Mouse (Mus musculus): ENCODE results near the gene Vps37c. TPM values are rescaled to one million over a fixed set of nuclear protein-coding genes. Genes with fewer than 3 reads are reported as not detected.

Vps37c gene
- polyA plus RNA-seq, 1 experiment from 2014 or later, result 36.1 TPM

- Histone ChIP-seq H3K4me1 (peaks cover 23% of the 10 kb centered on the region), H3K27me3 (ENCODE audit: poor library complexity, severe bottlenecking) (no peaks in the 10 kb centered on the region), H3K36me3 (replicated peaks) (peaks cover 69% of the 10 kb centered on the region), H3K9me3 (no peaks in the 10 kb centered on the region), H3K27ac (peak overlapping the region; percentile 78), H3K4me3 (no peak overlapping the region)
- peak; percentile 36 for DNase-seq (ENCODE audit: extremely low spot score, low spot score)
- WGBS, result 79% methylated on average over 9 of the region's 9 CpGs
These were observed 21.6 kb downstream of the Vps37c start for GRCm38 (mm10) chr19:10710088-10710511.

GRCm38 (mm10) chr19:10710751-10711150 lies 22.2 kb downstream of the Vps37c start:
- DNase-seq (ENCODE audit: extremely low spot score, low spot score), result no peak
- Histone ChIP-seq H3K4me3 (no peak overlapping the region), H3K4me1 (peaks cover 25% of the 10 kb centered on the region), H3K27ac (no peak overlapping the region), H3K27me3 (ENCODE audit: poor library complexity, severe bottlenecking) (no peaks in the 10 kb centered on the region), H3K36me3 (replicated peaks) (peaks cover 69% of the 10 kb centered on the region), H3K9me3 (no peaks in the 10 kb centered on the region)
- 93% methylated on average over 4 of the region's 4 CpGs for WGBS

DNA sequence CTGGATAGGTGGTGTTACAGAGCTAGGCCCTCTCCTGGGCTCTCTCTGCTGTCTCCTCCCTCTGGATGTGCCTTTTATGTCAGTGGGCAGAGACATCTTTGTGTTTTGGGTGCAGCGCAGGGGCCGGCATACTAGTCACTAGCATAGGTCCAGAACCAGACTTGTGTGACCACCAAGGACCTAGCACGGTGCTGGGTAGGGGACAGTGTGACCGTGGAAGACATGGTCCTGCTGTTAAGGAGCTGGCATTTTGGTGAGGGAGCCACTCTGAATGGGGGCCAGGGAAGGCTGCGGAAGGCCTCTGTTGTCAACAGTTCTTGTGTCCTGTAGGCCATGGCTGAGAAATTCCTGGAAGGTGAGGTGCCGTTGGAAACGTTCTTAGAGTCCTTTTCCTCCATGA lies 23.7 kb downstream of the Vps37c start:
- Histone ChIP-seq H3K4me1 (peaks cover 25% of the 10 kb centered on the region), H3K4me3 (no peak overlapping the region), H3K27me3 (ENCODE audit: poor library complexity, severe bottlenecking) (no peaks in the 10 kb centered on the region), H3K9me3 (no peaks in the 10 kb centered on the region), H3K36me3 (replicated peaks) (peaks cover 57% of the 10 kb centered on the region), H3K27ac (no peak overlapping the region)
- DNase-seq (ENCODE audit: extremely low spot score, low spot score), result no peak
- WGBS, result 96% methylated on average over 7 of the region's 7 CpGs

GRCm38 (mm10) chr19:10712646-10713045 lies 24.1 kb downstream of the Vps37c start:
- Histone ChIP-seq H3K27me3 (ENCODE audit: poor library complexity, severe bottlenecking) (no peaks in the 10 kb centered on the region), H3K4me3 (no peak overlapping the region), H3K4me1 (peaks cover 25% of the 10 kb centered on the region), H3K36me3 (replicated peaks) (peaks cover 53% of the 10 kb centered on the region), H3K27ac (no peak overlapping the region), H3K9me3 (no peaks in the 10 kb centered on the region)
- no peak for DNase-seq (ENCODE audit: extremely low spot score, low spot score)
- WGBS, result 98% methylated on average over 12 of the region's 12 CpGs

DNA sequence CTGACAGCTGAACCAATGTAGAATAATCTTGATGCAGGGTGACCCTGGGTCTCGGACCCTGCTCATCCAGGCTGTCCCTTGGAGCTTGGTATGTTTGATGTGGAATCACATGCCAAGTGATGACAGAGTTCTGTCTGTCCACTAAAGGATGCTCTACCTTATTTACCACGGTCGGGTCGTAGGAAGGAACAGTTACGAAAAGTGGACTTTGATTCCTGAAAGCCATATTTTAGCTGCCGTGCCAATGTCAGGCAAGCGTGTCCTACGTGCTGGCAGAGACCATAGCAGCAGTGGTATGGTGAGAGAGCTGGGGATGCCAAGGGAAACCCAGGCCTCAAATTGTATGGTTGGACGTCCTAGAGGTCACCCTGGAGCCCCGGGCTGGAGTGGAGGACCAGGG lies 25.0 kb downstream of the Vps37c start:
- Histone ChIP-seq H3K36me3 (replicated peaks) (peaks cover 45% of the 10 kb centered on the region), H3K27me3 (ENCODE audit: poor library complexity, severe bottlenecking) (no peaks in the 10 kb centered on the region), H3K27ac (no peak overlapping the region), H3K9me3 (no peaks in the 10 kb centered on the region), H3K4me3 (no peak overlapping the region), H3K4me1 (peaks cover 25% of the 10 kb centered on the region)
- 93% methylated on average over 10 of the region's 10 CpGs for WGBS
- DNase-seq (ENCODE audit: extremely low spot score, low spot score), result no peak

GRCm38 (mm10) chr19:10714168-10714567 lies 25.6 kb downstream of the Vps37c start:
- Histone ChIP-seq H3K4me1 (peaks cover 20% of the 10 kb centered on the region), H3K27me3 (ENCODE audit: poor library complexity, severe bottlenecking) (no peaks in the 10 kb centered on the region), H3K27ac (peak overlapping the region; percentile 71), H3K4me3 (no peak overlapping the region), H3K36me3 (replicated peaks) (peaks cover 44% of the 10 kb centered on the region), H3K9me3 (no peaks in the 10 kb centered on the region)
- no peak for DNase-seq (ENCODE audit: extremely low spot score, low spot score)
- 88% methylated on average over 6 of the region's 6 CpGs for WGBS

DNA sequence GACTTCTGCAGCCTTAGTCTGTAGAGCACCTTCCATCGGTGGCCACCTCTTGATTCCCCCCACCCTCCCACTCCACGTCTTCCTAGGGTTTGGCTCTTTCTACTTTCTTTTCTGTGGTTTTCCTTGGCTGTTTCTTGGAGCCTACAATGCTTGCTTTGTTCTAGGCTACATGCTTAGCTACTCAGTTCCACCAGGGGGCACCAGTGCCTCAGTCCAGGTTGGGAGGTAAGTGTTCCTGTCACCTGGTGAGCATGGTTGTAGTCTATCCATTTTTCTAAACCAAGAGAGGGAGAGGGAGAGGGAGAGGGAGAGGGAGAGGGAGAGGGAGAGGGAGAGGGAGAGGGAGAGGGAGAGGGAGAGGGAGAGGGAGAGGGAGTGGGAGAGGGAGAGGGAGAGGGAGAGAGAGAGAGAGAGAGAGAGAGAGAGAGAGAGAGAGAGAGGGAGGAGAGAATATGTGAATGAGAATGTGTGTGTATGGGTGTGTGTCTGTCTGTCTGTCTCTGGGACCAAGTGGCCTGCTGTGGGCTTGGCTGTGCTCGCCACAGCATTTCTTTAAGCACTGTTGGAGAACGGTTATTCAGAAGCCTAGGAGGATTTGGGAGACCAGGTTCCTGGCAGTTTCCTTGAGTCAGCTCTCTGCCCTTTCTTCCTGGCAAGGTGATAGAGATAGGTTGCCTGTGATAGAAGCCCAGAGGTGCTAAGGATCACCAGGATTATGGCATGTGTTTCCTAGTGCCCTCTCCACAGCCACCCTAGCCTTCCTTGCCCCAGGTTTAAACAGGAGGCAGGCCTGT lies 26.3 kb downstream of the Vps37c start:
- Histone ChIP-seq H3K4me1 (peaks cover 19% of the 10 kb centered on the region), H3K36me3 (replicated peaks) (peaks cover 44% of the 10 kb centered on the region), H3K27me3 (ENCODE audit: poor library complexity, severe bottlenecking) (no peaks in the 10 kb centered on the region), H3K9me3 (no peaks in the 10 kb centered on the region), H3K27ac (peak overlapping the region; percentile 71), H3K4me3 (no peak overlapping the region)
- 43% methylated on average over 4 of the region's 4 CpGs for WGBS
- peak; percentile 69 for DNase-seq (ENCODE audit: extremely low spot score, low spot score)

DNA sequence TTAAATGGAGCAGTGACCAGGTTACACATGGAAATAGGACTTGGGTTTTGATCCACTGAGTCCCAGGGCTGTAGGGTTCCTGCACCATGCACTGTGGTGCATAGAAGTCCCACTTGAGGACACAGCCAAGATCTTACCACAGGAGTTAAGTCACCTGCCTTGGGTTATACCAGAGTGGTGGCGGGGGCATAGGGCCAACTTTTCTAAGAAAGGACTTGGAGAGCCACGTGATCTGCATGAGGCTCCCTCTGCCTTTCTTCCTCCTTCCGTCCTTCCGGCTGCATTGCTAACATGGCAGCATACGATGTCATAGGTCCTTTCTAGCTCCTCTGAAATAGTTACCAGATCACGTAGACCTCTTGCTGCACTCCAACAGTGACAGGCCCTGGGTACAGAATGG lies 26.9 kb downstream of the Vps37c start:
- H3K36me3 ChIP-seq (replicated peaks), result peaks cover 39% of the 10 kb centered on the region
- H3K27ac ChIP-seq, result no peak overlapping the region
- H3K4me1 ChIP-seq, result peaks cover 21% of the 10 kb centered on the region
- H3K9me3 ChIP-seq, result no peaks in the 10 kb centered on the region
- DNase-seq (ENCODE audit: extremely low spot score, low spot score), result no peak
- H3K4me3 ChIP-seq, result no peak overlapping the region
- H3K27me3 ChIP-seq (ENCODE audit: poor library complexity, severe bottlenecking), result no peaks in the 10 kb centered on the region
- 89% methylated on average over 6 of the region's 6 CpGs for WGBS

DNA sequence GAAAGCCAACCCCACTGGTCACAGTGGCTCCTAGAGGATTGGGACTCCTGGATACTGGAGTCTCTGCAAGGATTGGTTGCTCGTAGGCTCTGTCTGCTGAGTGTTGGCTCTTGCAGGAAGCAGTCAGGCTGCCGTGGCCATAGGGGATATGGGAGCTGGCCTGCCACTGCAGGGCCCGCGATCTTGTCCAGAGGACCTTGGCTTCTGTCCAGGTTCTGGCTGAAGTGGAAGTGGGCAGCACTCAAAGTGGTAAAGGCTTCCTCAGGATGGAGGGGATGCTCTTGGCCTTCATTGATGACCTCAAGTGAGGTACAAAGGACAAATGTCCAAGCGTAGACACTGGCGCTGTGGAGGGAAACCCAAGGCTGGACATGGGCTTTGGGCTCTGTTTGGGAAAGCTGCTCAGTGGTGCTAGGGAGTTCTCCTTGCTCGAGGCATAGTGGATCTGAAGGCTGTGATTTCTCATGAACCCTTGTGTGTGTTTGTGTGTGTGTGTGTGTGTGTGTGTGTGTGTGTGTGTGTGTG lies 29.8 kb downstream of the Vps37c start:
- WGBS, result 82% methylated on average over 7 of the region's 7 CpGs
- no peak overlapping the region for H3K4me3 ChIP-seq

DNA sequence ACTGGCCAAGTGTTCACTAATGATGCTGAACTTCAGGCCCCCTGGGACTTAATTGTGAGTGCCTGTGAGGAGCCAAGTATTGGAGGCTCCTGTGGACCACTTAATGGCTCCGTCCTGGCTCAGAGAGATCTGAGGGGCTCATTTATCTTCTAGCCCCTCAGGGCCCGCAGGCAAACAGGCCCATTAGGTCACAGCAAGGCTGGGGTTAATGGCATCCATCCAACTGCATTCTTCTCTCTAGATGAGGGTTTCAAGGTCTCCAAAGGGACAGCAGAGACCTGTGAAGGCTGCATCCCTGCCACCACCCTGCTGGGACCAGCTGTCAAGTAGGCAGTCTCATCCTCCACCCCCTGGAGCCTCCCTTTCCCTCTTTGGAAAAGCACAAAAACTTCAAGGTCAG lies 31.2 kb downstream of the Vps37c start:
- Histone ChIP-seq H3K4me1 (peaks cover 47% of the 10 kb centered on the region), H3K27ac (peak overlapping the region; percentile 62), H3K4me3 (no peak overlapping the region), H3K36me3 (replicated peaks) (no peaks in the 10 kb centered on the region), H3K27me3 (ENCODE audit: poor library complexity, severe bottlenecking) (peaks cover 5% of the 10 kb centered on the region; the same call in 1 of the 2 replicates), H3K9me3 (no peaks in the 10 kb centered on the region)
- WGBS, result 52% methylated on average over 2 of the region's 2 CpGs
- no peak for DNase-seq (ENCODE audit: extremely low spot score, low spot score)

More for the DNA sequence above, 29.8 kb downstream of the Vps37c start:
- Histone ChIP-seq H3K4me1 (peaks cover 38% of the 10 kb centered on the region), H3K36me3 (replicated peaks) (peaks cover 10% of the 10 kb centered on the region), H3K9me3 (no peaks in the 10 kb centered on the region), H3K27me3 (ENCODE audit: poor library complexity, severe bottlenecking) (peaks cover 3% of the 10 kb centered on the region; the same call in 1 of the 2 replicates), H3K27ac (no peak overlapping the region)
- no peak for DNase-seq (ENCODE audit: extremely low spot score, low spot score)

DNA sequence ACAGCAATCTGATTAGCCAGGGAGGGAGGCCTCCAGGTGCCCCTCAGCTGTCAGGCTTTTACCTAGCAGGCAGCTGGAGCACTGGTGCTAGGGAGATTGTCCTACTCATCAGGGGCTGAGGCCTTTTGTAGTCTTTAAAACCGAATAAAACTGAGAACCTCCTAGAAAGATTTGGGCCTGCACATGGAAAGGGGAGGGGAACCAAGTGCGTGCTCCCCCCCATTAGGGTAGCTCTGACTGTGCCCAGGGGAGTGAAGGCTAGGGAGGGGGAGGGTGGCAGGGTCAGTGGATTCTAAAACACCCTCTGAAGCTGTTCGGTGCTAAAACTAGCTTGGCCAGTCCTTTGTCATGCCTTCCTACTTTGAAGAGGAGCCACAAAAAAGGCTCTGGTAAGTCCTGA lies 32.0 kb downstream of the Vps37c start:
- 35% methylated on average over 3 of the region's 3 CpGs for WGBS
- Histone ChIP-seq H3K36me3 (replicated peaks) (no peaks in the 10 kb centered on the region), H3K4me1 (peaks cover 48% of the 10 kb centered on the region), H3K9me3 (no peaks in the 10 kb centered on the region), H3K4me3 (no peak overlapping the region), H3K27me3 (ENCODE audit: poor library complexity, severe bottlenecking) (peaks cover 5% of the 10 kb centered on the region; the same call in 1 of the 2 replicates), H3K27ac (peak overlapping the region; percentile 62)
- no peak for DNase-seq (ENCODE audit: extremely low spot score, low spot score)

DNA sequence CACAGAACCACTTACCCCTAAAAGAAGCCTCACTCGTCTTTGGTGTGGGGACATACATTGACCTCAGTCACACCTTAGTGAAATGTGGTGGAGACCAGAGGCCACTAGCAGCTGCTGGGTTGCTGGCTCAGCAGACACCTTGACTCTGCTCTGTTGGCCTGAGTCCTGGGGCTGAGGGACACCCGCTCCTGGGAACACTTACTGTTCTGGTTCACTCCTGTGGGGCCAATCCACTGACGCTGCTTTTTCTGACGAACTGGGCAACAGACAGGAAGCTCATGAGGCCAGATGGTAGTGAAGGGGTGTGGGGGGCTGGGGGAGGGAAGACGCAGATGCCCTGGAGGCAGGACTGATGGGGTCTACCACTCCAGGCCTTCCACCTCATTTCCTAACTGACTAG lies 32.5 kb downstream of the Vps37c start:
- H3K4me3 ChIP-seq, result no peak overlapping the region
- peaks cover 48% of the 10 kb centered on the region for H3K4me1 ChIP-seq
- no peaks in the 10 kb centered on the region for H3K9me3 ChIP-seq
- peak overlapping the region; percentile 62; the same call in 1 of the 2 replicates for H3K27ac ChIP-seq
- no peak for DNase-seq (ENCODE audit: extremely low spot score, low spot score)
- 70% methylated on average over 5 of the region's 5 CpGs for WGBS
- H3K27me3 ChIP-seq (ENCODE audit: poor library complexity, severe bottlenecking), result peaks cover 5% of the 10 kb centered on the region; the same call in 1 of the 2 replicates
- no peaks in the 10 kb centered on the region for H3K36me3 ChIP-seq (replicated peaks)

DNA sequence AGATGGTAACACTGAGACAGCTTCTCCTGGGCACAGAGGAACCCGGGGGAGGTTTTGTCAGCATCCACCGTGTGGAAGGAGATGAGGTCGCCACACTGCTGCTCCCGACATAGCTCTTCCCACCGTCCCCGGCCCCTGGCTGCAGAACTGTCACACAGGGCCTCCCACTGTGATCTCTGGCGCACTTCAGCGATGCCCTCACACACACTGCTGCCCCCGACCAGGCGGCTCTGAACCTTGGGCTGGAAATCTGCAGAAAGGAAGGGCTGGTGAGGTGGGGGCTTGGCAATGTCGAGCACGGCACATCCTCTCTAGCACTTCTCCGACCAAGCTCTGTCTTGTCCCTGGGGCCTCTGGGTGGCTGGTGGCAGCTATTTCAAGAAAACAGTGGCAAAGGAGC lies 34.5 kb downstream of the Vps37c start:
- H3K4me1 ChIP-seq, result peaks cover 48% of the 10 kb centered on the region
- no peaks in the 10 kb centered on the region for H3K36me3 ChIP-seq (replicated peaks)
- no peaks in the 10 kb centered on the region for H3K9me3 ChIP-seq
- H3K27me3 ChIP-seq (ENCODE audit: poor library complexity, severe bottlenecking), result peaks cover 5% of the 10 kb centered on the region; the same call in 1 of the 2 replicates
- H3K27ac ChIP-seq, result peak overlapping the region; percentile 65
- no peak for DNase-seq (ENCODE audit: extremely low spot score, low spot score)
- H3K4me3 ChIP-seq, result no peak overlapping the region
- 25% methylated on average over 13 of the region's 13 CpGs for WGBS
